Mouse (Mus musculus): ENCODE measurements at regions not wholly inside any gene's neighbourhood (a gene's known extent, or its start where the extent isn't known, plus 50 kb on each side); places are given as distances from the start of the nearest gene placed in this dataset.

DNA sequence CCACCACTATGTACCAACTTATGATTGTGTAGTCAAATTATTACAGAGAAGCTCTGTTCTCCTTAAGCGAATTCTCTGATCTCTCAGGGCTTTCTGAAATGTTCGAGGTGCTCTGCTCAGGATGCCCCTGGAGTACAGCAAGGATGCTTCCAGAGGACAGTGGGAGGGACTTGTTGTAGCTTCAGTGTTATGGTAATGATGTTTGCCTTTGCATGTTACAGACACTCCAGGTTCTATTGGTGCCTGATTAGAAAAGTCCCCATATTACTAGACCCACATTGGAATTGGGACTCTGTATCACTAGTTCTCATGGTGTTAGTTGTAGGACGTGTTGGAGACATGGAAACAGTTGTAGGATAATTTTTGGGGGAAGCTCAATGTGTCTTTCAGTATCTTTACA lies 96.0 kb downstream of the Epdr1 start:
- DNase-seq (ENCODE audit: low read depth, low spot score), result no peak

GRCm38 (mm10) chr13:19517938-19518777 lies 101.6 kb downstream of the Epdr1 start:
- no peak for DNase-seq (ENCODE audit: low read depth, low spot score)

DNA sequence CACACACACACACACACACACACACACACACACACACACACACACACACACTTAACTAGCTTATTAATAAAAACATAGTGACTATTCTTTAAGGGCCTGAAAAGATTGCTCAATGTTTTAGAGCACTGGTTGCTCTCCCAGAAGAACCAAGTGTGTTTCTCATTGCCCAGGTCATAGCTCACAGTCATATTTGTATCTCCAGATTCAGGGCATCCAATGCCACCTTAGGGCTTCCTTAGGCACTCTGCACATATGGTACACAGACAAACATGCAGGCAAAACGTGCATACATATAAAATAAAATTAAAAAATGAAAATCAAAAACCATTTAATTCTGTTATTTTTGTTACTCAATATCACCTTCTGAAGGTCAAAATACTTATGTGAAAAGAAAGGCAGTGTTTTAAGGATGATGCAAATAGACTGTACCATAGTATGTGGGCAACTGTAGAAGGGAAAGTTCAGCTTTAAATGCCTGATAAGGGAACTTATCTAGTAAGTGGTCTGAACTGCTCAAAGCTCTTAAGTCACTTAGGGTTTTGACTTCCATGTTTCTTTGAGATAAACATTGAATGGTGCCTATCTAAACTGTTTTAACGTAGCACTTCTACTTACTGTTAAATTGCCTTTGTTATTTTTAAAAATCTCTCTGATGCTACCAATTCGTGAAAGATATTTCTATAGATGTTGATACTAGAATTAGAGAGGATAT lies 104.7 kb downstream of the Epdr1 start:
- no peak for DNase-seq (ENCODE audit: low read depth, low spot score)

DNA sequence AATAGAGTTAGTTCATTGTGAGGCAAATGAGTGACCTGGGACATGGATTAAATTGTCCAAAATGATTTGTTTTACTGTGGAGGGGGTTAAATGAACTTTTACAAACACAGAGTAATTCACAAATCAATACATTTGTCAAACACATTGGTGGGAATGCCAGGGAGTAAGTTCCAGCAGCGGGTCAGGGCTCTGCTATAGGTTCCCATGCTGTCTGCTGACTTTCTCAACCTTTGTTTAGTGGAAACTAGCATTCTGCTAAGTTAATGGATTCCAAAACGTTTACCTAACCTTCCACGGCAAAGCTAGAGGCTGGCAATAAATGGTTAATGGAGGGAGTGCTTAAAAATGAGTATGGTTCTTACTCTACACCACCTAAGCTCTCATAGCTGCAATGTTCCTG lies 110.9 kb upstream of the Stard3nl start:
- DNase-seq (ENCODE audit: low read depth, low spot score), result no peak

GRCm38 (mm10) chr13:19504241-19504640 lies 108.6 kb upstream of the Stard3nl start:
- peak; percentile 6 for DNase-seq (ENCODE audit: low read depth, low spot score)

DNA sequence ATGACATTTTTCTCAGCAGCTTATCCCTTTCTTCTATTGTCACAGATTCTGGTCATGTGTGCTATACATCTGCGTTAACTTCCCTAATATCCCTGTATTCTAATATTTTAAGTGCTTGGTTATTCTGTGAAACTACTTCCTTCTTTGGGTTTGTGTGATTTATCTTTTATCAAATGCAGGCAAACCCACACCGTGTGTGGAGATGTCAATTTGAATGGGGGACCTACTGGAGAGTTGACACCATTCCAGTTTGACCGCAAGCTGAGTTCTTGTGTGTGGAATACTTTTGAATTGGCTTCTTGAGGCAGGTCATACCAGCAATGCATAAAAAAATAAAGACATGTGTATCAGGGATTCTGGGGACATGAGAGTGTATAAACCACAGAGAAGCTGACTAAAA lies 86.6 kb upstream of the Stard3nl start:
- DNase-seq (ENCODE audit: low read depth, low spot score), result no peak

GRCm38 (mm10) chr13:19474041-19474440 lies 78.4 kb upstream of the Stard3nl start:
- no peak for DNase-seq (ENCODE audit: low read depth, low spot score)

GRCm38 (mm10) chr13:19470729-19471128 lies 75.1 kb upstream of the Stard3nl start:
- no peak for DNase-seq (ENCODE audit: low read depth, low spot score)

DNA sequence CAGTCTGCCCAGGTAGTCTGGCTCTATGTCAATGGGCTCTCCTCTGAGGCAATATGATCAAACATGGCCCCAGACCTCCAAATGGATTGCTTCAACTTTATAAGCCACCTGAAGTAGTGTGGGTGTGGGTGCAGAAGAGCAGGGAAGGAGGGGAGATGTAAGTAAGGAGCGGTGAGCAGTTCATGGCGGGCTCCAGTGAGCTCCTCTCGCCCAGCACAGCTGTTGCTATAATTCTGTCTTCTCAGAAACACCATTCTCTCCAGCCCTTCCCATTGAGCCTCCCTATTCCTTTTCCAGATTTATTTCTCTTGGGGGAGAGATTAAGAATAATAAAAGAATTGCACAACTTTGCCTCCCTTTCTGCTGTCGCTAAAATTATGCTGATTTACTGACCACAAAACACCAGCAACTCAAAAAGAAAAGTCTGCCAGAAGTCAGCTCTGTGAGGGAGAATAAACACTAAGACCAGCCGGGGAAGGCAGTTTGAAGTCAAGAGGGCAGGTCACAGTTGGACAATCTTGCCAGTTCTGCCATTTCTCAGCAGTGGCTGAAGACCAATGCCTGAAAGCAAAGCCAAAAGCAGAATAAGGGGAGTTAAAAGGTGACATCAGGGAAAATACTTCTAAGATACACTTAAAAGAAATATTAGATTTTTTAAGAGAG lies 71.3 kb upstream of the Stard3nl start:
- peak; percentile 4 for DNase-seq (ENCODE audit: low read depth, low spot score)

DNA sequence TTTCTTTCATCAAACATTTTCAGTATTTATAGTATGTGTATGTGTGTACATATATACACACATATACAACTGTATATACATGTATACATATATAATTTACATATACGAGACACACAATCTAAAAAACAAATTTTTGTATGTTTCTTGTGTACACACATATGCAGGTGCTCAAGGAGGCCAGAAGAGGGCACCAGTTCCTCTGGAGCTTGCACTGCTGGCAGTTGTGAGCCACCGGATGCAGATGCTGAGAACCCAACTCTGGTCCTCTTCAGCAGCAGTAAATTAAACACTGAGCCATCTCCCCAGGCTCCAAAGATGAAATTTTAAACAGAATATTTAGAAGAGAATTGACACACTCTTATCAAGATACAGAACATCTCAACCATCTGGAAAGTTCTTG lies 67.4 kb upstream of the Stard3nl start:
- no peak for DNase-seq (ENCODE audit: low read depth, low spot score)

DNA sequence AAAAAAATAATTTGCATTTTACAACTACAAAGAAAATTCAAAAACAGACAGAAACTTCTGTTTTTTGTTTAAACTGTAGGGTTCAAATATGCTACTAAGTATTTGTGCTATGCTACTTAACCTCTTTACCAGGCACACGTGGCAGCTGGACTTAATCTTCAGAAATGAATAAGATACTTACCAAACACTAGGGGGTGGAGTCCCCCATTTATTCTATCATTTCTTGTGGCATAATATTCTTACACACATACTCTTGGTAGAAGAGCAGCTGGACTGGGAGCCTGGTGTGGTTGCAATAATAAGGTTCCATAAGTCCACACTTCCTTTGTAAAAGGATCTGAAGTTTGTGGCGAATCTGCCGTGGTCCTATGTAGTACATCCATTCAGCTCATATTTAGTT lies 53.8 kb upstream of the Stard3nl start:
- DNase-seq (ENCODE audit: low read depth, low spot score), result no peak
